Mouse (Mus musculus) embryonic fibroblast, embryonic 13.5 days (primary cell): ENCODE data around the gene E330021D16Rik.

Experiments used
- CTCF ChIP-seq: IDR thresholded peaks from 2 replicates; pipeline ENCODE4 v1.5.1; 2011; ENCODE audit warnings: mild to moderate bottlenecking, control low read depth, low read length, moderate library complexity, borderline replicate concordance; ENCODE audit not compliant: insufficient read depth
- POLR2A ChIP-seq: IDR thresholded peaks from 2 replicates; pipeline ENCODE4 v1.6.1; 2011; ENCODE audit warnings: low read depth, mild to moderate bottlenecking, control low read depth, low read length, moderate library complexity

GRCm38 (mm10) chr6:136417864-136418263 lies 2.5 kb upstream of the E330021D16Rik start:
- no peak for TF ChIP-seq POLR2A
- no peak for TF ChIP-seq CTCF
